Mouse (Mus musculus) ovary, postnatal 36 days (tissue): ENCODE results near the gene Fpr1.
"Not testable (repeated sequence)": the region's sequence is repeated elsewhere in the genome, so short reads cannot be mapped to it uniquely, and the experiment has no call there.

Source experiments
- DNase-seq: peaks from one replicate; pipeline ENCODE4 v3.0.0; 2022; ENCODE audit warnings: low spot score, mixed read lengths

Gene Fpr1

DNA sequence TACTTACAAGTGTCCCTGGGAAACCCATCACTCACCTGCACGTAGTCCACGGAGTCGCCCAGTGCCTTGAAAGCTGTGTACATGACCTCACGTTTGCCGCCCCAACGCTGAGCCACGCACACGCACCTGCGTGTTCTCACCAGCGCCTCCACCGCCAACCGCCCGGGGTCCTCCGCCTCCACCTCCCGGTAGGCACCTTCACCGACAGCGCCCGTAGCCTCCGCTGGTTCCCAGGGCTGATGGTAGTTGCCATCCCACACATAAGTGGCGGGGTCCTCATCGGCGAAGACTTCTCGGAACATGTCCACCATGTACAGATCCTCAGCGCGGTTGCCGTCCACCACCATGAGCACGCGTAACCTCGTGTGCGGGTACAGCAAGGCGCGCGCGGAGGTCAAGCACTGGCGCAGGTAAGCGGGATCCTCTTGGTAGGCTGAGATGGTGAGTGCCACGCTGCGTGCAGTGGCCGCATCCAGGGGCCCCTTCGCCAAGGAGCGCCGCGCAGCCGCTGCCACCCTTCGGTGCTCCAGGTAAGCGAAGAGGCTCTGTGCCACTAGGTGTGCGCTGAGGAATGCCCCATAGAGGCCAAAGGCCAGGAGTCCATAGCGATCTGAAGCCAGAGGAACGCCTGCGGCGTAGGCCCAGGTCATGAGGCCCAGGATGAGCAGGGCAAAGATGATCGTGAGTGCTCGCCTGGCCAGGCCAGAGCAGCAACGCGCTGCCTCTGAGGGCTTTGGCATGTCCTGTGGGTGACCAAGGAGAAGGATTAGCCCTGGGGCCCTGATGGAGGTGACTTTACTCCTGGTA, 33.6 kb downstream of the Fpr1 start:
- DNase-seq = no peak

DNA sequence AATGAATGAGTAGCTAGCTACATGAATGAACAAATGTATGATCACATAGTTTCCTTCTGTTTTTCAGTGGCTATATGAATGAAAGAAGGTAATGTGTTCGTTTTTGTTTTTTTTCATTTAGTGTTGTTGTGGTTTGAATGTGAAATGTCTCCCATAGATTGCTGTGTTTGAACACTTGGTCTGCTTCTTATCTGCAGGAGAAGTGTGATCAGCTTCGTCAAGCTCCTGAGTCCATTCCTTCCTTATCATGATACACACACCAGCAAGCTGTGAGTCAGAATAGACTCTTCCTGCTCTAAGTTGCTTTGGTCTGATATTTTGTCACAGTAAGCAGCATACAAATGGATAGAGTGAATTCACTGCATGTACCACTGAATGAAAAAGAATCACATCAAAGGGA, 34.8 kb downstream of the Fpr1 start:
- DNase-seq = no peak

DNA sequence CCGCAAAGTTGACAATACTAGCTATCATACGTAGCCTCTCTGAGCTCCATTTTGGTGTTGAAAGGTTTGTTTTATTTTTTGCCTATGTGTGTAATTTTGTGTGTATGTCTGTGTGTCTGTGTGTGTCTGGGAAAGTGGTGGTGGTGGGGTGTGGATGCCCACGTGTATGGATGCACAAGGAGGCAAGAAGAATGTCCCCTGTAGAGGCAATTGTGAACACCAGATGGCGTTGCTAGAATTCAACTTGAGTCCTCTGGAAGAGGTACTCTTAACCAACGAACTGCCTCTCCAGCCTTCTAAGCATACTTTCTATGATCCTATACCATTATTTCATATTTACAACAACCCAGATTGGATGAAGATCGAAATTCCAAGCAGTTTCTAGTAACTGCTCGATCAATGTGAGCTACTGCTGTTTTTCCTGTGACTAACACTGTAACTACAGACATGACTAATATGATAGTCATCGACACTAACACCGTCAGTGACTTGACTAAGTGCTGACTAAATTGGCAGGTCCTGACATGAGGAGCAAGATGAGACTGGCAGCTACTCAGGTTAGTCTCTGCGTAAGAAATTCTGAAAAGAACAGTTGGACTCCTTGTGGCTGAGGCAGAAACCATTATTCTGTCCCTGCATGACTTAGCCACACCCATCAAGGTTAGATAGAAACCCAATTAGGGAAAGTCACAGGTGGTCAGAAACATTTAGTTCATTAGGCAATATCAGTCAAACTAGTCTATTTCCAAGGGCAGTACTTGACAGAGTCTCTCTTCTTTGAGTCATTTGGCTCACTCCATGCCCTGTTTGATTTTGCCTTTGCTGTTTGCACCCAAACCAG, 38.3 kb downstream of the Fpr1 start:
- DNase-seq = no peak

DNA sequence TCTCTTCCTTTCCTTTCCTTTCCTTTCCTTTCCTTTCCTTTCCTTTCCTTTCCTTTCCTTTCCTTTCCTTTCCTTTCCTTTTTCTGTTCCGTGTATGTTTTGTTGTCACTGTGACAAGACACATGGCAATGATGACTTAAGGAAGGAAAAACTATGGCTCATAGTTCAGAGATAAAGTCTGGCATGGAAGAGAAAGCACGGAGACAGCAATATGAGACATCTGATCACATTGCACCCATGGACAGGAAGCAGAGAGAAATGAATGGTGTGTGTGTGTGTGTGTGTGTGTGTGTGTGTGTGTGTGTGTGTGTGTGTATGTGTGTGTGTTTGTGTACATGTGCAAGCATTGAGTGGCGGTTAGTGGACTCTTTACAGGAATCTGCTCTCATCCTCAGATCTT, 39.1 kb downstream of the Fpr1 start:
- not testable (repeated sequence) for DNase-seq

DNA sequence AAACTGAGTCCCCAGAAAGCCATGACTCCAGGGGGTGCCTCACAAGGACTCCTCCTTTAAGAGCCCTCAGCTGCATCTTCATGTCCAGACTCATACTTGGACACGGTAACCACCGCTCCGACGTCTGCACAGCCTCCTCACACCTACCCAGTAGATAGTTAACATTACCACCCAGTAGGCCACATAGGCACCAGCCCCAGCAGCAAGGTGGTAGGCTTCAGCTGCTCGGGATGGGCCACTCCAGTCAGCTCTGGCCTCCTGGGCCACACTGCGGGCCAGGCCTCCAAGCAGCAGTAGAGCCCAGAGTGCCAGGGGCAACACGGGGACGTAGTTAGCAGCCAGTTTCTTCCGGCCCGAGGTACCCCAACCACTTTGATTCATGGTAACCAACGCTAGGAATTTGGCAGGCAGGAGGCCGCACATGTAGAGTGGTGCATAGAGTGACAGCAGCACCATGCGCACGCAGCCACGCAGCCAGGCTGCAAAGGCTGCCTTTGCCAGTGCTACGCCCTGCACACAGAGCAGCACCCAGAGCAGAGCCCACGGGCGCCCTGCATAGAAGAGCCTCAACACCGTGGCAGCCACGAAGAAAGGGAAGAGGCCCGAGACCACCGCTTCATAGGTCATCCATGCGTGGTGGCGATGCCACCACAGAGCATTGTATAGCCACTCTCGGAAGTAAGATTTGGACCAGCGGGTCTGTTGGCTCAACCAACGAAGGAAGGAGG, 40.0 kb downstream of the Fpr1 start:
- DNase-seq = no peak

DNA sequence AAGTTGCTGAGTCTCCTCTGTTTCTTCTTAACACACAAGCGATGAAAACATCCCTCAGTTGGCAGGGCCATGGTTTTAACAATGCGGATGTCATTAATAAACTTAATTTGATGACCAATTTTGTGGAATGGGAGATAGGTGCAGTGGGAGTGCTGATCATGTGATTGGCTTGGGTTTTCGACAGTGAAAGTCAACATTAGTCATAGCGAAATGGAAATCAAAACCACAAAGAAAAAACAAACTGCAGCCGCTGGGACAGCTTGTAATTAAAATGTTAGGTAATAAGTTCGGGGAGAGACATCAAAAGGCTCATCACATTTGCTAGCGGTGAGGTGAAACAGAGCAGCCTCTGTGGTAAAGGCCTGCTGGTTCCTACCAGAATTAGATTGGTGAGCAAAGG, 42.9 kb downstream of the Fpr1 start:
- no peak for DNase-seq

DNA sequence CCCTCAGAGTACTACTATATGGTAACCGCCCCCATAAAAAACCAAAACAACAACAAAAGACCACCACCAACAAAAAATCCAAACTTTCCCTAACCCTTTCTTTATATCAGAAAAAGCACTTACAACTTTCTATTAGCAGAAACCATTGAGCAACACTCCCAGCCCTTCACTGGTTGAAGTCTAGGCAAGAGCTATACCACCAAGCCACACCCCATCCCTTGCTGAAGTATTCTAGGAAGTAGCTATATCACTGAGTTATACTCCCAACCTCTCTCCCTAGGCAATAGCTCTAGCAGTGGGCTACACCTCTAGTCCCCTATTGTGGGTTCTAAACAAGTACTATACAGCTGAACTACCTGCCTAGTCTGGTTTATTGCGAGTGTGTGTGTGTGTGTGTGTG, 44.5 kb downstream of the Fpr1 start:
- DNase-seq = no peak

DNA sequence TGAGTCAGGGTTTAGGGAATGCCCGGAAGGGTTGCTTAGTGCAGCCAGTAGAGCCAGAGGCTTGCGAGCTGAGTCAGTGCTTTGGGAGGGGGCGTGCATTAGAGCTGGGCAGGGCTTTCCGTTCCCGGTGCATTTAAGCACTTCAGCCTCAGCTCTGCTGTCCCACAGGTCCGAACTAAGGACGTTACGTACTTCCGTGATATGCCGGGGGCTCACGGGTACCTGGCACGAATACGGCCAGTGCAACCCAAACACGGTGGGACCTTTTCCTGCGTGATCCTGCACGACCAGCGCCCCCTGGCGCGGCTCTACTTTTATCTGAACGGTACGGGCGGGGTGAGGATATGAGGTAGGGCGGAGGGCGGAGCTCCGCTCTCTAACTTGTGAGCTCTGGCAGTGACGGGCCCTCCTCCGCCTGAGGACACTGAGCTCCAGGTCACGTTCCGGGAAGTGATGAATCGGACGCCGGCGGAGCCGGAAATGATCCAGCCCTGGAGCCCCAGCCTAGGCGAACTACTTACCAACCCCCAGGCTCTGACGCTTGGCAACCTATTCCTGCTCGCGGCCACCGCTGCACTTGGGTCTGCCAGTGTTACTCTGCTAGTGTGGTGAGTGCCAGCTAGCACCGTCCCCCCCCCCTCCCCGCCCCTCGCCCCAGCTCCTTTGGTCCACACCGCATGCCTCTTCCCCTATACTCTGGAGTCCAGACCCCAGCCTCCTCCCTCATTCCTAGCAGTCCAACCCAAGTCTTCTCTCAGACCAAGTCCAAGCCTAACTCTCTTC, 45.6 kb downstream of the Fpr1 start:
- peak; percentile 95 for DNase-seq

DNA sequence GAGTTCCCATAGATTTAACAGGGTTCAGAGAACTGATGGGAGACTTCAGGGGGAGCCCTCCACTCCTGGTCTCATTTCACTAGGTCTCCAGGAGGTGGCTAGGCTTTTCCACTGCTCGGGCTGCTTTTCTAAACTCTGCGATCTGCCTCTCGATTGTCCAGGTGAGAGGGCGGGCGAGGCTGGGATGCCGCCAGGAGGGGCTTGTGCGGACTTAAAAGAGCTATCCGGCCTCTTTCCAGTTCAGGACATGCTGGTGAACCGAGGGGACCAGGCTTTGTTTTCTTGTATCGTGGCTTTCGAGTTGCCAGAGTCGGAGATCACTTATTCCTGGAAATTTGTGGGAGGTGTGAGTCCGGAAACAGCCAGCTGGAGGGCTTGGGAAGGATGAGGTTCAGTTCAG, 46.3 kb downstream of the Fpr1 start:
- peak; percentile 25 for DNase-seq

DNA sequence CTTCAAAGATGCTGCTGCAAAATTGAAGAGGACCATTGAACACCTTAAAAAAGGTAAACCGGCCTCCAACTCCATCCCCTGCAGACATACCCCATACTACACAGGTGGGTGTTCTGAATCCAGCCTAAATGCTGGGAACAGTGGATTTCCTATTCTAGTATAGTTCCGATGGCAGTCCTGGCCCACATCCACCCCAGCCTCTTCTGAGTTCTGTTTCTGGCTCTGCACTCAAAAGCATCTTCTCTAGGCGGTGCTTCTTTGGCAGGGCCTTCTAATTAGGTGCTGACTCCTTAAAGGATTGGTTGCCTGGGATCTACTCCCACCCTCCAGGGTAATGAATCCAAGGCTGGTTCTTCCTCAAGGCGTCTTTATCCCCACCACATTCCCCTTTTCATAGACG, 47.6 kb downstream of the Fpr1 start:
- no peak for DNase-seq

DNA sequence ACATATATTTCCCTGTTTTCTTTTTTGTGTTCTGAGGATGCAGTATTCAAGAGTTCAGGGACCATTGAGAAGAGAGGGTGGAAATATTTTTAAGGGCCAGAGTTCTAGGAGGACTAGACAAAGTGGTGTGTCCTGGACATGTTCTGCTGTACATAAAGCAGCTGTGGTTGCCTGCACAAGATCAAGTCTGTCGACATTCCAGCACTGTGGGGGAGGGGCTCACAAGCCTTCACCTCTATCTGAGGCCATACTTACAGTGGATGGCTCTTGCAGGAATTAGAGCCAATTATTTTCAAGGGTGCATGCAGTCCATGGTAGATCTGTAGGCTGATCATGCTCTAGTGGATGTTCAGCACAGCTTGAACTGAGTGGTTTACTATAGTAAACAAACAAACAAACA, 48.8 kb downstream of the Fpr1 start:
- peak; percentile 22 for DNase-seq

DNA sequence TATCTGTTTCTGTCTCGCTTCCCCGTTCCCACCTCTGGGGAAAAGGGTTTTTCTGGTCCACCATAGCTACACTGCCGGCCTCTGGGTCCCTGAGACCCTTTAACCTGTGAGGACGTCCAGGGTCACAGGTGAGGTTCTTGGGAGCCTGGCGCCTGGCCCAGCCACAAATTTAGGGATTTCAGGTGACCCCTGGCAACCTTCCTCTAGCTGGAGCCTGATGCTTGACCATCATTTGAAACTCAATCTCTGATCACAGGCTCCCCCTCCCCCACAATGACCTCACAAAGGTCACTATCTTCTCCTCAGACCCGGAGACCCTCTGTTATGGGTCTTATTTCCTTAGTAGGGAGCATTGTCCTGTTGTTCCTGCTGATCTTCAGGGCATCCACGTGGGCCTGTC, 53.0 kb downstream of the Fpr1 start:
- no peak for DNase-seq

DNA sequence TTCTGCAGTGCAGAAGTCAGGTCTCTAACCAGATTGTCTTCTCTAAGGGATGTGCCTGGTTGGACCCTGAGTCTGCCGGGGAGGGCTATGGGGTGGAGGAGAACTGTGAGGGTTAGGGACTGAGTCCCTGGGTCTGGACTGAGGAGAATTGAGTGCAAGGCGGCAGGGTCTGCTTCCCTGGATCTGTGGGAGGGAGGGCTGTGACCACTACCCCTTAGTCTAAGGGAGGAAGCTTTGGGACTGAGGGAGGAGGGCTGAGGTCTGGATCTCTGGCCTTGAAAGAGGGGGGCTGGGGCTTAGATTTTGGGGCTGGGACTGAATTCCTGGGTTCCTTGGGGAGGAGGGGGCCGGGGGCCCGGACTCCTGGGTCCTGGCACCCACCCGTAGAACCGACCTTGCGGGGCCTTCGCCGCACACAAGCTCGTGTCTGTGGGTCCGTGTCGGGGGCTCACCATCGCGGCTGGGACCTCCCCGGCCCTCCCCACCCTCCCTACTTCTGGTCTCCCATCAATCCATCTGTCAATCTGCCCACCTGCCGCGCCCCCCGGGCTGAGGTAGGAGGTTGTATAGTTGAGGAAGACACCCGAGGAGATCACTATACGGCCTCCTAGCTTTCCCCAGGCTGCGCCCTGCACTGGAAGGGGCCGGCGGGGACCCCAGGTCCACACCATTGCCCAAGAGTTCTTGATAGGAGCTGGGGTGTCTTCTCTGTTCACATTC, 53.8 kb downstream of the Fpr1 start:
- no peak for DNase-seq

DNA sequence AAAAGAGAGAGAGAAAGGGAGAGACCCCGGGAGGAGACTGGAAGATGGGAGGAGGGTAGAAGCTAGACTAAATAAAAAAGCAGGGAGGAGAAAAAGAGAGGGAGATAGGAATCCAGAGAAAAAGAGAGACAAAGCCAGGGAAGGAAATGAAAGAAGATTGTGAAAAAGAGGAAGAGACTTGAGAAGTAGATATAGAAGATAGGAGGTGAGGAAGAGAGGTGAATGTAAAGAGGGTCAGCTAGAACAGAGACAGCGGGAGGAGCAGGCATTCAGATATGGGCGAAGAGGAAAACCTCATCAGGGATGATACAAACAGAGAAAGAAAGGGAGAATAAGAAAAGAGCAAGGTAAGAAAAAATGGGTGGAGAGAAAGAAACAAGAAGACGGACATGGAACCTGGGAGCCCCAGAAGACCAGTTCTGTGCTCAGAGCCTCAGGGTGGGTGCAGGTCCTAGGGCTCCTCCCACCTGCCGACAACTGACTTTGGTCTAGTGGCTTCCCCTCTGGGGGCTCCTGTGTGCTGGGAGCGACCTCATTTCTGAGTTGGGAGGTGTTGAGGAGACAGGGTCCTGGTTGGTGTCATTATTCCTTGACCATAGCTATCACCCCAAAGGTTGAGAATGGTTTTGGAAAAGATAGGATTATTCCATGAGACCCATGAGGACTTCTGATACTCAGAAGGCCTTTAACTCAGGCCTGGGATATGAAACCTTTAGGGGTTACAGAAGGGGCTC, 54.5 kb downstream of the Fpr1 start:
- DNase-seq = peak; percentile 23

DNA sequence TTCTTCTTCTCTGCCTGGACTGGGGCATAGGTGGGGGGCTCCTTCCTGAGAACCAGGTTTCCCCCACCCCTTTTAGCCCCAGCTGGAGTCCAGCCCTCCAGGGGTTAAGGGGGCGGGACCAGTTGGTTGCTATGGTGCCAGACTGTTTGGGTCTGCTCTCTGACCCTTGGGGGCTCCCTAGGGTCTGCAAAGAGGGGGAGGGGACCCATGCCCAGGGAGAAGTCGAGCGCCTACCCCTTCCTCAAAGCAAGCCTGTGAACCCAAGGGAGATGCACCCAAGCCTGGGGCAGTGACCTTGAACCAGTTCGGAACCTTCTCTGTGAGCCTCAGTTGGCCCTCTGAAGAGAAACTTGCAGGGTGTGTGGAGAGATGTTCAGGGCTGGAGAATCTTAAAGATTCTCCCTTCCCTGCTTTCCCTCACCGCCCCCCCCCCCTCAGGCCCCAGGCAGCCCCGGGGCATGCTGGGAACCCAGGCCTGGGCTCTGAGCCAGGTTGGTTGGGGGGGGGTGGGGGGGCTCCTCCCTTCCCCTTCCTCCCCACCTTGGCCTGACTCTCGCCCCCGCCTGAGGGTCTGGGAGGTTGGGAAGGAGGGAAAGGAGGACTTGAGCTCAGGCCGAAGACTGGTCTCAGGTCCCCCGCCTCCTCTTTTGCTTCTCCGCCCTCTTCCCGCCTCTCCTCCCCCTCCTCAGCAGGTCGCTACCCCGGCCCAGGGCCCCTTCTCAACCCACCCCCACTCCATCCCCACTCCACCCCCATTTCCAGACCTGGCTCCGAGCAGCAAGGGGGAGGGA, 55.4 kb downstream of the Fpr1 start:
- DNase-seq = peak; percentile 63

DNA sequence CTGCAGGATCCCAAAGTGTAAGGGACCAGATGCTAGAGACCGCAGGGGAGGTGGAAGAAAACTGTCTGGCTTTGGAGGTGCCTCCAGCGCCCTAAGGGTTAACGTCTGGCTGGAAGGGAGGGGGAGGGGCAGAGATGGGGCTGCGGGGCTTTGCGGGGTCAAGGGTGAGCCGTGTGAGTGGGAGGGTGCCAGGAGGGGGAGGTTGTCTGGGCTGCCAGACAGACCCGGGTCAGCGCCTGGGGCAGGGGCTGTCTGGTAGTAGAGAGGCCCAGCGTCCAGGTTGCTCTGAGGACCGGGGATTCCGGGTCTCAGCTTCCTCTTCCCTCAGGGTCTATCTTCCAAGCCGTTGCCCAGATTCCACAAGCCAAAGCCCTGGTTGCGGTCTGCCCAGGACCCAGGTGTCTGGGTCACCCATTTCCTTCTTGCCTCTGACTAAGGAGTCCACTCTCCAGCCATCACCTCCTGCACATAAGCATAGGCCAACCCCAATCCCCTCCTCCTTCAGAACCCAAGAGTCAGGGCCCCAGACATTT, 56.0 kb downstream of the Fpr1 start:
- peak; percentile 77 for DNase-seq

DNA sequence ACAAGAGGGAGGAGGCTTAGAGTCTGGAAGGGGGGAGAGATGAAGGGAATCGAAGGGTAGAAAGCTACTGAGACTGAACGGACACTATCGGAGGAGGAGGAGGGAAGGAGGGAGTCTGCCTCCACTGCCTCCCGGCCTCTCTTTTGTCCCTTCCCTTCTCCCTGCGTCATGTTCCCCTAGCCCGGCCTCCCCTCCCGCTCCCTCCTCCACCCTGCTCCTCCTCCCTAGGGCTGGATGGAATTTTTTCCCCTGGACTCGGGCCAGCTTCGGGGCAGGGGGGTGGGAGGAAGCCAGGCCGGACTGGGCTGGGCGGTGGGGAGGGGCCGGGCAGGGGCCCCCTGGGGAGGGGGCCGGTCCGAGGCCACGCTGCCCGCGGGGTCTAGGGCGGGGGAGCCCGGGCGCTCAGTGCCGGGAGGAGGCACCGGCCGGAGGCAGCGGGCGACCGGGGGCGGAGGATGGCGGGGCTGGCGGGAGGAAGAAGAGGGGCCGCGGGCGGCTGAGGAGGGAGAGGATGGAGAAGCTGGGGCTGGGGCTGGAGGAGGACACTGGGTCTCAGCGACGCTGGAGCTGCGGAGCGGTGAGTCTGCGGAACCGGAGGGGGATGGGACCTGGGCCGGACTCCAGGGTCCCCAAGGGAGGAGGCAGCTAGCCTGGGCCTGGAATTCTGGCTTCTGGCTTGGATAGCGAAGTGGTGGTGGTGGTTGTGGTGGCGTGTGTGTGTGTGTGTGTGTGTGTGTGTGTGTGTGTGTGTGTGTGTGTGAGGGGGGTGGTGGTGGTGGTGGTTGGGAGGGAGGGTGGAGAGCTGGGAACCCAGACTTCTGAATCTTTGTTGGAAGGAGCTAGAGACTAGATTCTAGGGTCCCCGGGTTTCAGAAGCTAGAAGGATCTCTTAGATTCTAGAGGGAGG, 56.7 kb downstream of the Fpr1 start, which contains the start of gene Spaca6:
Gene Spaca6 (plus strand): TSS at position 408 of the 907 bp plus-strand sequence.
- DNase-seq = peak; percentile 96
